Mouse (Mus musculus) embryonic facial prominence, embryonic 11.5 days (tissue): ENCODE results near the gene Myo6. TPM values are rescaled to one million over a fixed set of nuclear protein-coding genes. Genes with fewer than 3 reads are reported as not detected.

ENCODE experiments used
- ATAC-seq: fragments of 200-750 bp; cut with Nextera tagmentation; replicated peaks from 2 replicates; pipeline ENCODE4 v1.8.0; 2017; ENCODE audit warnings: low read depth; ENCODE audit not compliant: insufficient number of reproducible peaks, low FRiP score, low TSS enrichment
- DNase-seq: peaks from one replicate; pipeline ENCODE4 v3.0.0-alpha.2; 2015; ENCODE audit warnings: low spot score
- H3K27ac ChIP-seq: fragments of 300-500 bp; sonication (generic); replicated peaks from 2 replicates; pipeline ENCODE4 v1.5.1; 2014; ENCODE audit warnings: mild to moderate bottlenecking, low read depth, low read length, control low read depth
- H3K27me3 ChIP-seq: fragments of 300-500 bp; sonication (generic); 2 replicates; pipeline ENCODE4 v1.6.1; 2014; ENCODE audit warnings: mild to moderate bottlenecking, low read length, moderate library complexity, mixed read lengths; ENCODE audit not compliant: control insufficient read depth, insufficient read depth
- H3K36me3 ChIP-seq: fragments of 300-500 bp; sonication (generic); replicated peaks from 2 replicates; pipeline ENCODE4 v1.6.1; 2014; ENCODE audit warnings: low read depth, mild to moderate bottlenecking, low read length, moderate library complexity, mixed read lengths; ENCODE audit not compliant: control insufficient read depth, insufficient read depth
- H3K4me1 ChIP-seq: fragments of 300-500 bp; sonication (generic); 2 replicates; pipeline ENCODE4 v1.6.1; 2014; ENCODE audit warnings: low read length, mixed read lengths; ENCODE audit not compliant: control insufficient read depth, insufficient read depth
- H3K4me2 ChIP-seq: fragments of 300-500 bp; sonication (generic); 2 replicates; pipeline ENCODE4 v1.6.1; 2014; ENCODE audit warnings: low read depth, mild to moderate bottlenecking, control low read depth, low read length, moderate library complexity
- H3K4me3 ChIP-seq: fragments of 300-500 bp; sonication (generic); 2 replicates; pipeline ENCODE4 v1.5.1; 2014; ENCODE audit warnings: low read depth, low read length, control low read depth
- H3K9ac ChIP-seq: fragments of 300-500 bp; sonication (generic); replicated peaks from 2 replicates; pipeline ENCODE4 v1.6.1; 2014; ENCODE audit warnings: mild to moderate bottlenecking, control low read depth, low read length
- H3K9me3 ChIP-seq: fragments of 300-500 bp; sonication (generic); replicated peaks from 2 replicates; pipeline ENCODE4 v1.6.1; 2016; ENCODE audit warnings: mild to moderate bottlenecking, low read length, inconsistent platforms, mixed read lengths; ENCODE audit not compliant: control insufficient read depth
- WGBS: fragments of 180-500 bp; shearing (Covaris S2); extraction: QIAGEN DNeasy Blood & Tissue Kit; methylation state at CpG from one replicate; pipeline ENCODE4 v1.1.7; 2014; 5-methylcytosine and 5-hydroxymethylcytosine counted together
- polyA plus RNA-seq: library from polyadenylated mRNA; unstranded; fragments of >200 nt; fragmentation: Nextera tagmentation; extraction: Ambion mirVana; gene quantifications from 2 replicates; pipeline ENCODE4 v1.2.1, GENCODE M21; 2014

Myo6 gene
- polyA plus RNA-seq, 1 experiment from 2014 or later: 12.1 TPM

- Histone ChIP-seq H3K9me3 (no peaks in the 10 kb centered on the region), H3K36me3 (no peaks in the 10 kb centered on the region), H3K4me3 (no peak overlapping the region), H3K9ac (no peak overlapping the region), H3K4me1 (no peaks in the 10 kb centered on the region), H3K4me2 (no peak overlapping the region), H3K27me3 (no peaks in the 10 kb centered on the region), H3K27ac (no peak overlapping the region)
- DNase-seq (no peak), ATAC-seq (no peak)
- WGBS: 85% methylated on average over 14 of the region's 14 CpGs
Observed at GRCm38 (mm10) chr9:80202374-80203060, 37.7 kb downstream of the Myo6 start.

- ATAC-seq (no peak), DNase-seq (no peak)
- WGBS: 86% methylated on average over 2 of the region's 2 CpGs
- Histone ChIP-seq H3K9me3 (no peaks in the 10 kb centered on the region), H3K27ac (no peak overlapping the region), H3K4me3 (no peak overlapping the region), H3K36me3 (no peaks in the 10 kb centered on the region), H3K4me1 (no peaks in the 10 kb centered on the region), H3K9ac (no peak overlapping the region), H3K27me3 (no peaks in the 10 kb centered on the region), H3K4me2 (no peak overlapping the region)
Observed at GRCm38 (mm10) chr9:80208681-80209080, 43.9 kb downstream of the Myo6 start.

GRCm38 (mm10) chr9:80209459-80209858 is 44.6 kb downstream of the Myo6 start:
- 59% methylated on average over 10 of the region's 10 CpGs for WGBS
- H3K4me1 ChIP-seq: no peaks in the 10 kb centered on the region
- DNase-seq: no peak
- H3K9ac ChIP-seq: no peak overlapping the region
- no peaks in the 10 kb centered on the region for H3K27me3 ChIP-seq
- H3K27ac ChIP-seq: no peak overlapping the region
- H3K36me3 ChIP-seq: no peaks in the 10 kb centered on the region
- no peak overlapping the region for H3K4me2 ChIP-seq
- no peak overlapping the region for H3K4me3 ChIP-seq
- H3K9me3 ChIP-seq: no peaks in the 10 kb centered on the region
- no peak for ATAC-seq

GRCm38 (mm10) chr9:80210096-80210495 is 45.3 kb downstream of the Myo6 start:
- DNase-seq: no peak
- ATAC-seq: no peak
- Histone ChIP-seq H3K9ac (no peak overlapping the region), H3K36me3 (no peaks in the 10 kb centered on the region), H3K4me2 (no peak overlapping the region), H3K27me3 (no peaks in the 10 kb centered on the region), H3K4me3 (no peak overlapping the region), H3K27ac (no peak overlapping the region), H3K4me1 (no peaks in the 10 kb centered on the region), H3K9me3 (no peaks in the 10 kb centered on the region)
- WGBS: 77% methylated on average over 12 of the region's 12 CpGs

GRCm38 (mm10) chr9:80213428-80213827 is 48.6 kb downstream of the Myo6 start:
- no peak overlapping the region for H3K27ac ChIP-seq
- H3K4me2 ChIP-seq: no peak overlapping the region
- no peak overlapping the region for H3K9ac ChIP-seq
- no peak overlapping the region for H3K4me3 ChIP-seq
- H3K36me3 ChIP-seq: no peaks in the 10 kb centered on the region
- DNase-seq: no peak
- no peaks in the 10 kb centered on the region for H3K4me1 ChIP-seq
- 78% methylated on average over 2 of the region's 2 CpGs for WGBS
- ATAC-seq: no peak
- no peaks in the 10 kb centered on the region for H3K9me3 ChIP-seq
- H3K27me3 ChIP-seq: no peaks in the 10 kb centered on the region

- Histone ChIP-seq H3K9ac (no peak overlapping the region), H3K4me3 (no peak overlapping the region), H3K4me1 (no peaks in the 10 kb centered on the region), H3K36me3 (no peaks in the 10 kb centered on the region), H3K4me2 (no peak overlapping the region), H3K27ac (no peak overlapping the region), H3K9me3 (no peaks in the 10 kb centered on the region), H3K27me3 (no peaks in the 10 kb centered on the region)
- DNase-seq: no peak
- no peak for ATAC-seq
- 86% methylated on average over 5 of the region's 5 CpGs for WGBS
Observed at GRCm38 (mm10) chr9:80215502-80215901, 50.7 kb downstream of the Myo6 start.

GRCm38 (mm10) chr9:80216786-80217501 is 52.1 kb downstream of the Myo6 start:
- H3K9me3 ChIP-seq: no peaks in the 10 kb centered on the region
- no peak overlapping the region for H3K27ac ChIP-seq
- 80% methylated on average over 16 of the region's 16 CpGs for WGBS
- no peak for DNase-seq
- H3K4me3 ChIP-seq: no peak overlapping the region
- H3K9ac ChIP-seq: no peak overlapping the region
- no peak for ATAC-seq
- no peaks in the 10 kb centered on the region for H3K27me3 ChIP-seq
- H3K36me3 ChIP-seq: no peaks in the 10 kb centered on the region
- H3K4me1 ChIP-seq: no peaks in the 10 kb centered on the region
- H3K4me2 ChIP-seq: no peak overlapping the region

GRCm38 (mm10) chr9:80218718-80219117 is 53.9 kb downstream of the Myo6 start:
- DNase-seq: peak; percentile 38
- WGBS: 54% methylated on average over 6 of the region's 6 CpGs
- 0 out of 2 replicates have a peak, but pooled peaks have one; percentile 27 for ATAC-seq

More at GRCm38 (mm10) chr9:80218718-80219117, 53.9 kb downstream of the Myo6 start:
- no peak overlapping the region for H3K4me3 ChIP-seq
- no peaks in the 10 kb centered on the region for H3K36me3 ChIP-seq
- no peaks in the 10 kb centered on the region for H3K4me1 ChIP-seq
- H3K4me2 ChIP-seq: no peak overlapping the region
- H3K9me3 ChIP-seq: no peaks in the 10 kb centered on the region
- H3K27me3 ChIP-seq: no peaks in the 10 kb centered on the region
- no peak overlapping the region for H3K9ac ChIP-seq
- no peak overlapping the region for H3K27ac ChIP-seq
